Mouse (Mus musculus) embryonic fibroblast, embryonic 13.5 days (primary cell): ENCODE data around the gene Paxx.

Experiments
- CTCF ChIP-seq: IDR thresholded peaks from 2 replicates; pipeline ENCODE4 v1.5.1; 2011; ENCODE audit warnings: mild to moderate bottlenecking, control low read depth, low read length, moderate library complexity, borderline replicate concordance; ENCODE audit not compliant: insufficient read depth
- POLR2A ChIP-seq: IDR thresholded peaks from 2 replicates; pipeline ENCODE4 v1.6.1; 2011; ENCODE audit warnings: low read depth, mild to moderate bottlenecking, control low read depth, low read length, moderate library complexity

DNA sequence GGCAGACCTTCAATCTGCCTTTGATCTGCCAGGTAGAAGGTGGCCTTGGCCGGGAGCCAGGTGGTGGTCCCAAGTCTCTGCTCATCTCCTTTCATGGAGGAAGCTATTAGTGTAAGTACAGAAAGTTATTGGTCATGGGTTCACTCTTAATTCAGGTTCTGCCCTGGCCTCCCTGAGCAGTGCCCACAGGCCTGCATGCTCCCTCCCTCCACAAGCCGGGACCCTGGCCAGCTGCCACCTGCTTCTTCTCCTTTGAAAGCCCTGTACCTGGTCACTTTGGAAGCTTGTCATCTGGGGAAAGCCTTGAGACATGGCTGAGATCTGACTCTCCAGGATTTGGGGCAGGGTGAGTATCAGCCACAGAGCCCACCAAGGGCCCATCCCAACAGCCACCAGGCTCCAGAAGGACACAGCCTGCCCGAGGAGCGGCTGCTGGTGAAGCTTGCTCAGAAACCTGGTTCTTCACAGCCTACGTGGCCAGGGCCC lies 32.6 kb upstream of the Paxx start, which contains the start of gene Lcn12:
- no peak for TF ChIP-seq CTCF
- no peak for TF ChIP-seq POLR2A
